Mouse (Mus musculus) embryonic facial prominence, embryonic 10.5 days (tissue): ENCODE data around the gene Fgfrl1. TPM values are rescaled to one million over a fixed set of nuclear protein-coding genes. Genes with fewer than 3 reads are reported as not detected.

Source experiments
- DNase-seq: peaks from one replicate; pipeline ENCODE4 v3.0.0-alpha.2; 2017; ENCODE audit warnings: low spot score
- H3K27ac ChIP-seq: fragments of 300-500 bp; sonication (generic); replicated peaks from 2 replicates; pipeline ENCODE4 v1.5.1; 2016; ENCODE audit warnings: mild to moderate bottlenecking
- H3K27me3 ChIP-seq: fragments of 300-500 bp; sonication (generic); replicated peaks from 2 replicates; pipeline ENCODE4 v1.6.1; 2016; ENCODE audit warnings: low read depth, mild to moderate bottlenecking; ENCODE audit not compliant: poor library complexity, severe bottlenecking
- H3K36me3 ChIP-seq: fragments of 300-500 bp; sonication (generic); replicated peaks from 2 replicates; pipeline ENCODE4 v1.6.1; 2016; ENCODE audit warnings: mild to moderate bottlenecking, moderate library complexity
- H3K4me1 ChIP-seq: fragments of 300-500 bp; sonication (generic); 2 replicates; pipeline ENCODE4 v1.6.1; 2016
- H3K4me3 ChIP-seq: fragments of 300-500 bp; sonication (generic); 2 replicates; pipeline ENCODE4 v1.5.1; 2016; ENCODE audit warnings: mild to moderate bottlenecking, moderate library complexity
- H3K9me3 ChIP-seq: fragments of 300-500 bp; sonication (generic); 2 replicates; pipeline ENCODE4 v1.6.1; 2016; ENCODE audit warnings: mild to moderate bottlenecking
- WGBS: fragments of 180-500 bp; shearing (Covaris S2); methylation state at CpG from one replicate; pipeline ENCODE4 v1.1.7; 2016; 5-methylcytosine and 5-hydroxymethylcytosine counted together
- polyA plus RNA-seq: library from polyadenylated mRNA; unstranded; fragments of >200 nt; fragmentation: Nextera tagmentation; extraction: Ambion mirVana; gene quantifications from 2 replicates; pipeline ENCODE4 v1.2.1, GENCODE M21; 2016

Gene Fgfrl1
- polyA plus RNA-seq, 1 experiment from 2014 or later = 28.9 TPM

- Histone ChIP-seq H3K4me1 (peaks cover 10% of the 10 kb centered on the region), H3K4me3 (no peak overlapping the region), H3K9me3 (no peaks in the 10 kb centered on the region), H3K36me3 (peaks cover 24% of the 10 kb centered on the region), H3K27ac (no peak overlapping the region), H3K27me3 (no peaks in the 10 kb centered on the region)
- no peak for DNase-seq
- 80% methylated on average over 6 of the region's 6 CpGs for WGBS
Measured at GRCm38 (mm10) chr5:108711968-108712367, 19.8 kb downstream of the Fgfrl1 start.

- Histone ChIP-seq H3K9me3 (no peaks in the 10 kb centered on the region), H3K27ac (no peak overlapping the region), H3K27me3 (no peaks in the 10 kb centered on the region), H3K36me3 (peaks cover 13% of the 10 kb centered on the region), H3K4me1 (peaks cover 17% of the 10 kb centered on the region), H3K4me3 (no peak overlapping the region)
- WGBS = 86% methylated on average over 2 of the region's 2 CpGs
- DNase-seq = no peak
Measured at GRCm38 (mm10) chr5:108713096-108713495, 20.9 kb downstream of the Fgfrl1 start.

- H3K9me3 ChIP-seq = no peaks in the 10 kb centered on the region
- DNase-seq = no peak
- no peaks in the 10 kb centered on the region for H3K27me3 ChIP-seq
- H3K4me1 ChIP-seq = peaks cover 23% of the 10 kb centered on the region
- peak overlapping the region; percentile 40; the same call in 1 of the 2 replicates for H3K27ac ChIP-seq
- no peak overlapping the region for H3K4me3 ChIP-seq
- H3K36me3 ChIP-seq = peaks cover 7% of the 10 kb centered on the region
Measured at GRCm38 (mm10) chr5:108713691-108714090, 21.5 kb downstream of the Fgfrl1 start.

GRCm38 (mm10) chr5:108714149-108714548 is 22.0 kb downstream of the Fgfrl1 start:
- Histone ChIP-seq H3K4me3 (no peak overlapping the region), H3K27ac (peak overlapping the region; percentile 40; the same call in 1 of the 2 replicates), H3K4me1 (peaks cover 23% of the 10 kb centered on the region), H3K27me3 (no peaks in the 10 kb centered on the region), H3K9me3 (no peaks in the 10 kb centered on the region), H3K36me3 (peaks cover 2% of the 10 kb centered on the region)
- no peak for DNase-seq
- 50% methylated on average over 6 of the region's 6 CpGs for WGBS

GRCm38 (mm10) chr5:108715974-108716373 is 23.8 kb downstream of the Fgfrl1 start:
- H3K27ac ChIP-seq = no peak overlapping the region
- H3K4me3 ChIP-seq = no peak overlapping the region
- WGBS = 85% methylated on average over 1 of the region's 1 CpGs
- DNase-seq = no peak
- H3K4me1 ChIP-seq = peaks cover 23% of the 10 kb centered on the region
- H3K27me3 ChIP-seq = no peaks in the 10 kb centered on the region
- no peaks in the 10 kb centered on the region for H3K36me3 ChIP-seq
- no peaks in the 10 kb centered on the region for H3K9me3 ChIP-seq

GRCm38 (mm10) chr5:108718051-108718450 is 25.9 kb downstream of the Fgfrl1 start:
- Histone ChIP-seq H3K9me3 (no peaks in the 10 kb centered on the region), H3K36me3 (no peaks in the 10 kb centered on the region), H3K4me3 (no peak overlapping the region), H3K4me1 (peaks cover 23% of the 10 kb centered on the region), H3K27me3 (no peaks in the 10 kb centered on the region), H3K27ac (peak overlapping the region; percentile 61)
- WGBS = 36% methylated on average over 4 of the region's 4 CpGs
- no peak for DNase-seq

GRCm38 (mm10) chr5:108719761-108720160 is 27.6 kb downstream of the Fgfrl1 start:
- no peaks in the 10 kb centered on the region for H3K27me3 ChIP-seq
- peaks cover 13% of the 10 kb centered on the region for H3K4me1 ChIP-seq
- H3K4me3 ChIP-seq = no peak overlapping the region
- DNase-seq = no peak
- H3K27ac ChIP-seq = no peak overlapping the region
- no peaks in the 10 kb centered on the region for H3K9me3 ChIP-seq
- WGBS = 65% methylated on average over 7 of the region's 7 CpGs
- no peaks in the 10 kb centered on the region for H3K36me3 ChIP-seq

GRCm38 (mm10) chr5:108724006-108724405 is 31.8 kb downstream of the Fgfrl1 start:
- Histone ChIP-seq H3K27ac (no peak overlapping the region), H3K36me3 (no peaks in the 10 kb centered on the region), H3K27me3 (no peaks in the 10 kb centered on the region), H3K4me1 (no peaks in the 10 kb centered on the region), H3K4me3 (no peak overlapping the region), H3K9me3 (no peaks in the 10 kb centered on the region)
- WGBS = 57% methylated on average over 2 of the region's 2 CpGs
- no peak for DNase-seq

- Histone ChIP-seq H3K27ac (no peak overlapping the region), H3K9me3 (no peaks in the 10 kb centered on the region), H3K36me3 (no peaks in the 10 kb centered on the region), H3K4me1 (no peaks in the 10 kb centered on the region), H3K4me3 (no peak overlapping the region), H3K27me3 (no peaks in the 10 kb centered on the region)
- WGBS = 23% methylated on average over 5 of the region's 5 CpGs
- peak; percentile 79 for DNase-seq
Measured at GRCm38 (mm10) chr5:108726557-108727248, 34.5 kb downstream of the Fgfrl1 start.

- H3K4me1 ChIP-seq = no peaks in the 10 kb centered on the region
- no peak overlapping the region for H3K4me3 ChIP-seq
- DNase-seq = no peak
- H3K36me3 ChIP-seq = no peaks in the 10 kb centered on the region
- no peaks in the 10 kb centered on the region for H3K9me3 ChIP-seq
- H3K27me3 ChIP-seq = no peaks in the 10 kb centered on the region
- 91% methylated on average over 1 of the region's 1 CpGs for WGBS
- H3K27ac ChIP-seq = no peak overlapping the region
Measured at GRCm38 (mm10) chr5:108727425-108727824, 35.2 kb downstream of the Fgfrl1 start.

GRCm38 (mm10) chr5:108741844-108742243 is 49.7 kb downstream of the Fgfrl1 start:
- no peak overlapping the region for H3K27ac ChIP-seq
- no peaks in the 10 kb centered on the region for H3K4me1 ChIP-seq
- no peaks in the 10 kb centered on the region for H3K36me3 ChIP-seq
- H3K9me3 ChIP-seq = no peaks in the 10 kb centered on the region
- no peak overlapping the region for H3K4me3 ChIP-seq
- H3K27me3 ChIP-seq = no peaks in the 10 kb centered on the region
- DNase-seq = no peak
- WGBS = 92% methylated on average over 2 of the region's 2 CpGs

GRCm38 (mm10) chr5:108742596-108742995 is 50.4 kb downstream of the Fgfrl1 start:
- 70% methylated on average over 2 of the region's 2 CpGs for WGBS
- Histone ChIP-seq H3K4me3 (no peak overlapping the region), H3K27me3 (no peaks in the 10 kb centered on the region), H3K36me3 (no peaks in the 10 kb centered on the region), H3K27ac (no peak overlapping the region), H3K4me1 (no peaks in the 10 kb centered on the region), H3K9me3 (no peaks in the 10 kb centered on the region)
- DNase-seq = no peak

GRCm38 (mm10) chr5:108743856-108744255 is 51.7 kb downstream of the Fgfrl1 start:
- Histone ChIP-seq H3K4me1 (no peaks in the 10 kb centered on the region), H3K9me3 (no peaks in the 10 kb centered on the region), H3K36me3 (no peaks in the 10 kb centered on the region), H3K4me3 (no peak overlapping the region), H3K27me3 (no peaks in the 10 kb centered on the region), H3K27ac (no peak overlapping the region)
- DNase-seq = no peak
- WGBS = 60% methylated on average over 2 of the region's 2 CpGs
